In the genomic region with DNA sequence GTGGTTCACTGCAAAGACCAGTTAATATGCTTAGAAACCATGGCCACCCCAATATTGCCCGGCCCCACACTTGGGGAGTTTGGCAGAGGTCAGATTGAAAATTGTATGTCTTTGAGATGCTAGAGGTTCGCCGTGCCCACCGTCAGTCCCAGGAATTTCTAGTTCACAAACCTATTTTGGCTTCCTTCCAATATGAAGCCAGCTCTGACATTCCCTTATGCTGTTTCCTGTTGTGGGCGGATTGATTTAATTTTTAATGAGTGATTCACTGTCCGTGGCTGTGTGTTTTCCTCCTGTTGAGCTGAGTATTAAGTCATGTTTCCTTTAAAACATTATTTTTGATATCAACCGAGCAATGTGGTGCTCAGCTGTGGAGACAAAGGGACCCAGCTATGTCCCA, we compare ENCODE assay signal across 11 mouse cellular contexts.
A peak's percentile ranks its signal among the peaks of the same experiment; 100 is the strongest.
DNase-seq lines count a peak whose midpoint lies in the region; ATAC-seq and TF ChIP-seq lines count a peak whose summit lies in the region.
"Had no signal": no experiment of that assay in that cellular context is flagged by ENCODE, and none has a peak within 500 bp of the region (broad histone marks: within the 10 kb centered on the region; RNA-seq: fewer than 3 reads in every experiment).

No protein-coding gene starts in this region.

- no peak overlapping the region for H3K9ac ChIP-seq in forebrain, embryonic 14.5 days (ENCODE audit: low read length)
- H3K9ac ChIP-seq in forebrain, embryonic 13.5 days, result no peak overlapping the region
- no peak overlapping the region for H3K9ac ChIP-seq in liver, embryonic 12.5 days
- no peak overlapping the region for H3K9ac ChIP-seq in midbrain, postnatal 0 days (replicated peaks; ENCODE audit: low read length, poor library complexity, severe bottlenecking)
- H3K9ac ChIP-seq in forebrain, embryonic 12.5 days, result no peak overlapping the region
- H3K9ac ChIP-seq: embryonic facial prominence, embryonic 15.5 days had no signal

- H3K27ac ChIP-seq in forebrain, embryonic 14.5 days (ENCODE audit: low read depth, low read length), result no peak overlapping the region
- no peak overlapping the region for H3K27ac ChIP-seq in forebrain, embryonic 13.5 days
- H3K27ac ChIP-seq in liver, embryonic 12.5 days, result no peak overlapping the region
- H3K27ac ChIP-seq in midbrain, postnatal 0 days (ENCODE audit: low read depth, low read length), result 0 out of 2 replicates have a peak overlapping the region, but pooled peaks have one; percentile 2
- no peak overlapping the region for H3K27ac ChIP-seq in forebrain, embryonic 12.5 days
- H3K27ac ChIP-seq: embryonic facial prominence, embryonic 15.5 days had no signal

- no peaks in the 10 kb centered on the region for H3K9me3 ChIP-seq in forebrain, embryonic 14.5 days (replicated peaks; ENCODE audit: control insufficient read depth, low read length)
- H3K9me3 ChIP-seq in forebrain, embryonic 13.5 days (replicated peaks), result no peaks in the 10 kb centered on the region
- no peaks in the 10 kb centered on the region for H3K9me3 ChIP-seq in liver, embryonic 12.5 days (replicated peaks)
- H3K9me3 ChIP-seq in midbrain, postnatal 0 days (ENCODE audit: low read length), result no peaks in the 10 kb centered on the region
- H3K9me3 ChIP-seq in forebrain, embryonic 12.5 days, result no peaks in the 10 kb centered on the region
- H3K9me3 ChIP-seq: embryonic facial prominence, embryonic 15.5 days had no signal

- no peaks in the 10 kb centered on the region for H3K36me3 ChIP-seq in forebrain, embryonic 14.5 days (ENCODE audit: control insufficient read depth, insufficient read depth, low read length)
- H3K36me3 ChIP-seq in forebrain, embryonic 13.5 days (ENCODE audit: poor library complexity, severe bottlenecking), result no peaks in the 10 kb centered on the region
- H3K36me3 ChIP-seq in liver, embryonic 12.5 days, result peaks cover 4% of the 10 kb centered on the region; the same call in 1 of the 2 replicates
- H3K36me3 ChIP-seq in midbrain, postnatal 0 days (ENCODE audit: insufficient read depth, low read length), result no peaks in the 10 kb centered on the region
- no peaks in the 10 kb centered on the region for H3K36me3 ChIP-seq in forebrain, embryonic 12.5 days (replicated peaks)
- H3K36me3 ChIP-seq: embryonic facial prominence, embryonic 15.5 days had no signal

- WGBS in forebrain, embryonic 14.5 days, result 61% methylated on average over 7 of the region's 7 CpGs
- 61% methylated on average over 7 of the region's 7 CpGs for WGBS in forebrain, embryonic 13.5 days
- 67% methylated on average over 7 of the region's 7 CpGs for WGBS in liver, embryonic 12.5 days (ENCODE audit: insufficient replicate concordance)
- 47% methylated on average over 7 of the region's 7 CpGs for WGBS in midbrain, postnatal 0 days
- WGBS in forebrain, embryonic 12.5 days, result 73% methylated on average over 7 of the region's 7 CpGs

- TF ChIP-seq CTCF in midbrain, postnatal 0 days (IDR thresholded peaks at IDR 0.05), result no peak

- no peak for ATAC-seq in forebrain, embryonic 14.5 days
- no peak for ATAC-seq in forebrain, embryonic 13.5 days
- no peak for ATAC-seq in liver, embryonic 12.5 days
- no peak for ATAC-seq in midbrain, postnatal 0 days (ENCODE audit: low FRiP score)
- no peak for ATAC-seq in forebrain, embryonic 12.5 days (ENCODE audit: low FRiP score)

- H3K4me1 ChIP-seq in forebrain, embryonic 14.5 days (ENCODE audit: control insufficient read depth, insufficient read depth, low read length), result no peaks in the 10 kb centered on the region; the same call in 1 of the 2 replicates
- H3K4me1 ChIP-seq in forebrain, embryonic 13.5 days, result 0 out of 2 replicates have a peak, but pooled peaks cover 14% of the 10 kb centered on the region
- peaks cover 57% of the 10 kb centered on the region for H3K4me1 ChIP-seq in liver, embryonic 12.5 days
- H3K4me1 ChIP-seq in midbrain, postnatal 0 days (ENCODE audit: insufficient read depth, low read length), result 0 out of 2 replicates have a peak, but pooled peaks cover 5% of the 10 kb centered on the region
- H3K4me1 ChIP-seq in forebrain, embryonic 12.5 days, result peaks cover 17% of the 10 kb centered on the region

- no peak overlapping the region for H3K4me2 ChIP-seq in forebrain, embryonic 14.5 days (ENCODE audit: low read length)
- H3K4me2 ChIP-seq in forebrain, embryonic 13.5 days, result no peak overlapping the region
- H3K4me2 ChIP-seq in liver, embryonic 12.5 days, result peak overlapping the region; percentile 15; the same call in 1 of the 2 replicates
- H3K4me2 ChIP-seq in midbrain, postnatal 0 days (ENCODE audit: low read depth, low read length, poor library complexity, severe bottlenecking), result no peak overlapping the region
- H3K4me2 ChIP-seq in forebrain, embryonic 12.5 days, result no peak overlapping the region
- H3K4me2 ChIP-seq: embryonic facial prominence, embryonic 15.5 days had no signal

- peak; percentile 37 for DNase-seq in forebrain, embryonic 14.5 days (ENCODE audit: low spot score)
- DNase-seq in liver, result no peak
- DNase-seq in heart, postnatal 4 days, result peak; percentile 12
- no peak for DNase-seq in midbrain, postnatal 0 days (ENCODE audit: low spot score)
- DNase-seq in left cerebral cortex, adult 18-20 months (ENCODE audit: low spot score in 2 of 2), result no peak
- DNase-seq: B cell, adult 2 months; gastrocnemius, postnatal 36 days had no signal

- no peaks in the 10 kb centered on the region for H3K27me3 ChIP-seq in forebrain, embryonic 14.5 days (replicated peaks; ENCODE audit: control insufficient read depth, insufficient read depth, low read length)
- no peaks in the 10 kb centered on the region for H3K27me3 ChIP-seq in forebrain, embryonic 13.5 days
- H3K27me3 ChIP-seq in liver, embryonic 12.5 days (replicated peaks), result no peaks in the 10 kb centered on the region
- H3K27me3 ChIP-seq in midbrain, postnatal 0 days (ENCODE audit: insufficient read depth, low read length), result no peaks in the 10 kb centered on the region
- no peaks in the 10 kb centered on the region; the same call in 1 of the 2 replicates for H3K27me3 ChIP-seq in forebrain, embryonic 12.5 days
- H3K27me3 ChIP-seq: embryonic facial prominence, embryonic 15.5 days had no signal

- H3K4me3 ChIP-seq in forebrain, embryonic 14.5 days (ENCODE audit: low read depth, low read length), result no peak overlapping the region
- no peak overlapping the region for H3K4me3 ChIP-seq in forebrain, embryonic 13.5 days
- H3K4me3 ChIP-seq in liver, embryonic 12.5 days, result no peak overlapping the region
- no peak overlapping the region for H3K4me3 ChIP-seq in midbrain, postnatal 0 days (ENCODE audit: low read depth, low read length)
- H3K4me3 ChIP-seq in forebrain, embryonic 12.5 days (replicated peaks), result no peak overlapping the region
- H3K4me3 ChIP-seq: embryonic facial prominence, embryonic 15.5 days had no signal

Comparison
In these comparisons a context has a peak if more than half of its experiments do, and no peak if none do; other contexts are left out.
1. DNase-seq: peak in forebrain, embryonic 14.5 days (single experiment) and heart, postnatal 4 days (single experiment); none in liver (single experiment), midbrain, postnatal 0 days (single experiment) and left cerebral cortex, adult 18-20 months (0 of 2).